Mouse (Mus musculus): Measurements from ENCODE around the gene Dimt1. TPM values are rescaled to one million over a fixed set of nuclear protein-coding genes. Genes with fewer than 3 reads are reported as not detected.

The Dimt1 gene
- total and polyA plus RNA-seq, 3 experiments = 35.2 to 49.1 TPM; not detected in 1

DNA sequence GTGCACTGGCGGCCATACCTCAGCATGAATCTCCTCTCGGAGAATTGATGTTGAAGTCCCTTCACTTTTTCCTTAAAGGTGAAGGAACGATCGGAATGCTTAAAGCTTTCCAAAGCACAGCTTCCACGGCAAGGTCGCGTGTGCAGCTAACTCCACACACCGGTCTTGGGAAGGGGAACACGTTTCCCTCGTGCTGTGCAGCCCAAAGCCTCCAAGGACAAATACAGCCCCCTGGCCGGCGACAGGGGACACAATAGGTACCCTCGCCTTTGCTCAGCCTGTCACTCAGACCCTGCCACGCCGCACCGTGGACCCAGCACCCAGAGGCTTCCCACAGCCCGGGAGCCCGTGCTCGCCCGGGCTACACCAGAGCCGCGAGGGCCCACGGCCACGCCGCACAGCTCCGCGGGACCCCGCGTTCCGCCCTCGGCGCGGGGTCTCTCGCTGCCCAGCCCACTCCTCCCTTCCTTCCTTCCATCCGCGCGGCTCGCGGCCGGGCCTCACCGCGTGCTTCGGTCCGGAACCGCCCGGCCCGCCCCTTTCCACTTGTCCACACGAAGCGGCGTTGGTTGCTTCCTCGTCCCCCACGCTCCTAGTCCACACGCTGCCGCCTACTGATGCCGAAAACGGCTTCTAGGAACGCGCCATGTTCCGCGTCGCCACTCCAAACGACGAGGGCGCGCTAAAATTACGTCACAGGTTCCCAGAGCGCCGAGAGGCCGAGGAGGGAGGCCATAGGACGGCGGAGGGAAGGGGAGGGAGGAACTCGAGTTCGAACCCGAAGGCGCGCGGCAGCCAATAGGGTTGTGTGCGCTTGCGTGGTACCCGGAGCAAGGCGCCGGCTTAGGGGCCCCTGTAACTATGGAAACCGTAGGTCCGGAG, 10.4 kb upstream of the Dimt1 start, which contains the start of gene Ipo11:
TSS of gene Ipo11 (minus strand) at position 703 of the 882 bp plus-strand sequence.
- Histone ChIP-seq H3K36me3 (ENCODE audit: control insufficient read depth in 1 of 2, insufficient read depth in 2 of 2, low read length in 2 of 2) (peaks cover 0 to 4% of the 10 kb centered on the region in 2 experiments; a peak in 2 of 4 replicates), H3K27me3 (ENCODE audit: control insufficient read depth in 1 of 2, insufficient read depth in 2 of 2, low read length in 2 of 2) (no peaks in the 10 kb centered on the region), H3K27ac (ENCODE audit: control insufficient read depth, low read depth, low read length) (peak within 1 kb of the TSS; percentile 12; the same call in 1 of the 2 replicates), H3K4me1 (ENCODE audit: control insufficient read depth in 1 of 2, insufficient read depth in 2 of 2, low read length in 2 of 2) (no peaks in the 10 kb centered on the region; a peak in 1 of 4 replicates), H3K79me2 (ENCODE audit: control insufficient read depth, insufficient read depth, low read length, poor library complexity) (peaks cover 35% of the 10 kb centered on the region), H3K9me3 (replicated peaks; ENCODE audit: insufficient read depth, low read length) (no peaks in the 10 kb centered on the region), H3K9ac (ENCODE audit: control insufficient read depth, low read depth, low read length, poor library complexity, severe bottlenecking) (peak within 1 kb of the TSS; percentile 83), H3K4me3 (ENCODE audit: control insufficient read depth in 1 of 2, insufficient read depth in 1 of 2, low read depth in 2 of 2, low read length in 2 of 2) (peak within 1 kb of the TSS; percentile 79 to 81)
- DNase-seq (ENCODE audit: low read depth, low spot score) = peak; percentile 96
- TF ChIP-seq CHD2 (IDR thresholded peaks at IDR 0.05; ENCODE audit: low read length) = no peak
- TF ChIP-seq SIN3A (IDR thresholded peaks at IDR 0.05; ENCODE audit: low read length) = peak; percentile 84
- peak; percentile 63 for TF ChIP-seq NRF1 (IDR thresholded peaks at IDR 0.05; ENCODE audit: insufficient read depth, low read depth, low read length, poor library complexity, severe bottlenecking)
- TF ChIP-seq ETS1 (IDR thresholded peaks at IDR 0.05; ENCODE audit: low read depth, low read length) = 0 out of 2 replicates have a peak, but pooled peaks have one; percentile 22
- TF ChIP-seq MYB (IDR thresholded peaks at IDR 0.05; ENCODE audit: low read depth, low read length) = no peak
- no peak for TF ChIP-seq EP300 (IDR thresholded peaks at IDR 0.05; ENCODE audit: low read depth in 1 of 2, low read length in 2 of 2)
- peak; percentile 24; the same call in 1 of the 2 replicates for TF ChIP-seq E2F4 (IDR thresholded peaks at IDR 0.05; ENCODE audit: borderline replicate concordance, low read depth, low read length)
- no peak for TF ChIP-seq MAZ (IDR thresholded peaks at IDR 0.05; ENCODE audit: low read depth, low read length)
- peak; percentile 3; the same call in 1 of the 2 replicates for TF ChIP-seq MAX (IDR thresholded peaks at IDR 0.05; ENCODE audit: low read length)
- peak; percentile 66 for TF ChIP-seq NELFE (IDR thresholded peaks at IDR 0.05; ENCODE audit: low read depth, low read length)
- no peak for TF ChIP-seq RAD21 (IDR thresholded peaks at IDR 0.05; ENCODE audit: low read depth, low read length)
- no peak for TF ChIP-seq ZC3H11A (IDR thresholded peaks at IDR 0.05; ENCODE audit: low read depth, low read length)
- no peak for TF ChIP-seq ZKSCAN1 (IDR thresholded peaks at IDR 0.05; ENCODE audit: low read depth, low read length)
- TF ChIP-seq MEF2A (IDR thresholded peaks at IDR 0.05; ENCODE audit: extremely low read depth, insufficient replicate concordance, low read depth, low read length, poor library complexity, severe bottlenecking) = no peak
- TF ChIP-seq USF1 (IDR thresholded peaks at IDR 0.05; ENCODE audit: low read depth, low read length) = no peak
- 0 out of 2 replicates have a peak, but pooled peaks have one; percentile 41 for TF ChIP-seq POLR2AphosphoS2 (IDR thresholded peaks at IDR 0.05; ENCODE audit: low read length)
- peak; percentile 91 for TF ChIP-seq HCFC1 (IDR thresholded peaks at IDR 0.05; ENCODE audit: low read depth, low read length)
- TF ChIP-seq TBP (IDR thresholded peaks at IDR 0.05; ENCODE audit: low read depth, low read length) = no peak
- TF ChIP-seq MAFK (IDR thresholded peaks at IDR 0.05; ENCODE audit: borderline replicate concordance, low read depth, low read length) = no peak
- no peak for TF ChIP-seq CHD1 (IDR thresholded peaks at IDR 0.05; ENCODE audit: low read depth, low read length)
- peak; percentile 29; the same call in 1 of the 2 replicates for TF ChIP-seq MYC (IDR thresholded peaks at IDR 0.05; ENCODE audit: low read depth, low read length)
- TF ChIP-seq TAL1 (IDR thresholded peaks at IDR 0.05; ENCODE audit: low read length) = no peak
- peak; percentile 67; the same call in 1 of the 2 replicates for TF ChIP-seq ELF1 (IDR thresholded peaks at IDR 0.05; ENCODE audit: low read depth, low read length)
- no peak for TF ChIP-seq POLR2AphosphoS5 (IDR thresholded peaks at IDR 0.05; ENCODE audit: borderline replicate concordance, low read depth, low read length)
- no peak; the same call in 1 of the 2 replicates for TF ChIP-seq KAT2A (conservative IDR thresholded peaks at IDR 0.05; ENCODE audit: low read depth, low read length)
- no peak for TF ChIP-seq JUND (IDR thresholded peaks at IDR 0.05; ENCODE audit: low read depth, low read length)
- 0 out of 2 replicates have a peak, but pooled peaks have one; percentile 9 for TF ChIP-seq TCF12 (IDR thresholded peaks at IDR 0.05; ENCODE audit: low read depth, low read length)
- TF ChIP-seq ZMIZ1 (IDR thresholded peaks at IDR 0.05; ENCODE audit: low read depth, low read length) = no peak
- TF ChIP-seq GATA1 (IDR thresholded peaks at IDR 0.05; ENCODE audit: low read depth, low read length) = no peak
- TF ChIP-seq GABPA (IDR thresholded peaks at IDR 0.05; ENCODE audit: low read depth, low read length) = no peak
- peak; percentile 44 to 64; a peak in 1 of 4 replicates for TF ChIP-seq POLR2A (IDR thresholded peaks at IDR 0.05; ENCODE audit: control insufficient read depth in 1 of 2, insufficient read depth in 1 of 2, low read depth in 1 of 2, low read length in 2 of 2, poor library complexity in 1 of 2)
- peak; percentile 90 for TF ChIP-seq MXI1 (IDR thresholded peaks at IDR 0.05; ENCODE audit: low read depth, low read length)
- TF ChIP-seq CTCF (IDR thresholded peaks at IDR 0.05 in 2 of 3, conservative IDR thresholded peaks at IDR 0.05 in 1 of 3; ENCODE audit: control insufficient read depth in 1 of 3, insufficient read depth in 1 of 3, low read depth in 2 of 3, low read length in 3 of 3, poor library complexity in 1 of 3, severe bottlenecking in 1 of 3) = no peak
- TF ChIP-seq RCOR1 (IDR thresholded peaks at IDR 0.05; ENCODE audit: low read depth, low read length) = no peak
- TF ChIP-seq SMC3 (IDR thresholded peaks at IDR 0.05; ENCODE audit: low read depth, low read length) = no peak
- TF ChIP-seq ZNF384 (IDR thresholded peaks at IDR 0.05; ENCODE audit: low read depth, low read length) = no peak
